Mouse (Mus musculus) kidney, adult 2 months (tissue): ENCODE measurements at regions not wholly inside any gene's neighbourhood (a gene's known extent, or its start where the extent isn't known, plus 50 kb on each side); places are given as distances from the start of the nearest gene placed in this dataset.
A peak's percentile ranks its signal among the peaks of the same experiment; 100 is the strongest.

Experiments used
- DNase-seq: peaks from one replicate; pipeline ENCODE4 v3.0.0; 2021
- H3K27ac ChIP-seq: fragments of 200-500 bp; 2 replicates; pipeline ENCODE4 v1.5.1; 2012; ENCODE audit warnings: low read depth, low read length, control low read depth, inconsistent platforms; ENCODE audit not compliant: insufficient read depth
- H3K27me3 ChIP-seq: fragments of 200-500 bp; replicated peaks from 2 replicates; pipeline ENCODE4 v1.6.1; 2012; ENCODE audit warnings: mild to moderate bottlenecking, moderate library complexity, low read length, inconsistent platforms; ENCODE audit not compliant: control insufficient read depth, insufficient read depth
- H3K36me3 ChIP-seq: fragments of 200-500 bp; 2 replicates; pipeline ENCODE4 v1.6.1; 2012; ENCODE audit warnings: mild to moderate bottlenecking, moderate library complexity, low read length, inconsistent platforms; ENCODE audit not compliant: control insufficient read depth, insufficient read depth
- H3K4me1 ChIP-seq: fragments of 200-500 bp; 2 replicates; pipeline ENCODE4 v1.6.1; 2011; ENCODE audit warnings: low read length; ENCODE audit not compliant: control insufficient read depth, insufficient read depth
- H3K4me3 ChIP-seq: fragments of 200-500 bp; 2 replicates; pipeline ENCODE4 v1.5.1; 2011; ENCODE audit warnings: mild to moderate bottlenecking, low read depth, low read length, control low read depth; ENCODE audit not compliant: insufficient read depth
- CTCF ChIP-seq: fragments of 200-500 bp; conservative IDR thresholded peaks from 2 replicates; pipeline ENCODE4 v1.5.1; 2011; ENCODE audit warnings: low read depth, mild to moderate bottlenecking, control low read depth, low read length, moderate library complexity, mixed read lengths; ENCODE audit not compliant: insufficient read depth, insufficient read length
- POLR2A ChIP-seq: fragments of 200-500 bp; IDR thresholded peaks from one replicate; pipeline ENCODE4 v1.6.1; 2011; ENCODE audit warnings: low read depth, low read length, control low read depth
- WGBS: fragments of 180-500 bp; shearing (Covaris S2); methylation state at CpG from one replicate; pipeline ENCODE4 v1.1.7; 2018; 5-methylcytosine and 5-hydroxymethylcytosine counted together

GRCm38 (mm10) chr4:153188504-153189031, 294.0 kb downstream of the Ajap1 start:
- H3K36me3 ChIP-seq = no peaks in the 10 kb centered on the region
- no peak overlapping the region for H3K4me3 ChIP-seq
- WGBS = 1% methylated on average over 17 of the region's 17 CpGs
- H3K27ac ChIP-seq = no peak overlapping the region
- no peak for DNase-seq
- no peak for TF ChIP-seq CTCF
- no peak for TF ChIP-seq POLR2A
- H3K4me1 ChIP-seq = no peaks in the 10 kb centered on the region
- H3K27me3 ChIP-seq = no peaks in the 10 kb centered on the region; the same call in 1 of the 2 replicates

- no peak for DNase-seq
- Histone ChIP-seq H3K4me1 (no peaks in the 10 kb centered on the region), H3K4me3 (no peak overlapping the region), H3K27ac (no peak overlapping the region), H3K27me3 (no peaks in the 10 kb centered on the region; the same call in 1 of the 2 replicates), H3K36me3 (no peaks in the 10 kb centered on the region)
- TF ChIP-seq POLR2A (no peak), CTCF (no peak)
- WGBS = 0% methylated on average over 6 of the region's 6 CpGs
Measured at GRCm38 (mm10) chr4:153187959-153188503, 294.6 kb downstream of the Ajap1 start.

GRCm38 (mm10) chr4:153177496-153177895, 305.1 kb downstream of the Ajap1 start:
- H3K4me3 ChIP-seq = no peak overlapping the region
- H3K4me1 ChIP-seq = no peaks in the 10 kb centered on the region
- no peaks in the 10 kb centered on the region for H3K36me3 ChIP-seq
- WGBS = 93% methylated on average over 9 of the region's 9 CpGs
- TF ChIP-seq CTCF (no peak), POLR2A (no peak)
- H3K27me3 ChIP-seq = no peaks in the 10 kb centered on the region
- H3K27ac ChIP-seq = no peak overlapping the region
- DNase-seq = no peak

GRCm38 (mm10) chr4:153175660-153176059, 307.0 kb downstream of the Ajap1 start:
- Histone ChIP-seq H3K27ac (no peak overlapping the region), H3K4me1 (no peaks in the 10 kb centered on the region), H3K27me3 (no peaks in the 10 kb centered on the region), H3K36me3 (no peaks in the 10 kb centered on the region), H3K4me3 (no peak overlapping the region)
- no peak for TF ChIP-seq POLR2A
- peak; percentile 65 for TF ChIP-seq CTCF
- peak; percentile 56 for DNase-seq
- 4% methylated on average over 12 of the region's 12 CpGs for WGBS

- no peak for TF ChIP-seq POLR2A
- no peak for TF ChIP-seq CTCF
- no peaks in the 10 kb centered on the region for H3K36me3 ChIP-seq
- whole genome bisulfite sequencing = 38% methylated on average over 15 of the region's 15 CpGs
- H3K4me1 ChIP-seq = no peaks in the 10 kb centered on the region
- no peak overlapping the region for H3K4me3 ChIP-seq
- no peak for DNase-seq
- H3K27ac ChIP-seq = no peak overlapping the region
- H3K27me3 ChIP-seq = no peaks in the 10 kb centered on the region
Measured at GRCm38 (mm10) chr4:153175077-153175476, 307.5 kb downstream of the Ajap1 start.

GRCm38 (mm10) chr4:153169991-153170390, 312.6 kb downstream of the Ajap1 start:
- no peaks in the 10 kb centered on the region for H3K27me3 ChIP-seq
- no peaks in the 10 kb centered on the region for H3K4me1 ChIP-seq
- TF ChIP-seq POLR2A = no peak
- TF ChIP-seq CTCF = no peak
- DNase-seq = peak; percentile 2
- H3K27ac ChIP-seq = no peak overlapping the region
- H3K4me3 ChIP-seq = no peak overlapping the region
- 46% methylated on average over 9 of the region's 9 CpGs for WGBS
- H3K36me3 ChIP-seq = no peaks in the 10 kb centered on the region

- TF ChIP-seq CTCF (no peak), POLR2A (no peak)
- H3K4me3 ChIP-seq = no peak overlapping the region
- no peak overlapping the region for H3K27ac ChIP-seq
- no peak for DNase-seq
- no peaks in the 10 kb centered on the region for H3K36me3 ChIP-seq
- H3K4me1 ChIP-seq = no peaks in the 10 kb centered on the region
- H3K27me3 ChIP-seq = no peaks in the 10 kb centered on the region
- WGBS = 86% methylated on average over 10 of the region's 10 CpGs
Measured at GRCm38 (mm10) chr4:153164810-153165209, 317.8 kb downstream of the Ajap1 start.
